ENCODE assay signal across 26 mouse cellular contexts in genomic region chr2:60405431-60405830, GRCm38 (mm10). TPM values are rescaled to one million over a fixed set of nuclear protein-coding genes. Genes with fewer than 3 reads are reported as not detected.
DNase-seq lines count a peak whose midpoint lies in the region; ATAC-seq and TF ChIP-seq lines count a peak whose summit lies in the region.
"Had no signal": no experiment of that assay in that cellular context is flagged by ENCODE, and none has a peak within 500 bp of the region (broad histone marks: within the 10 kb centered on the region; RNA-seq: fewer than 3 reads in every experiment).

No protein-coding gene starts in this region.

- TF ChIP-seq RAD21 in MEL (IDR thresholded peaks at IDR 0.05; ENCODE audit: low read depth, low read length): no peak

- no peaks in the 10 kb centered on the region for H3K9me3 ChIP-seq in MEL (replicated peaks; ENCODE audit: insufficient read depth, low read length)
- no peaks in the 10 kb centered on the region for H3K9me3 ChIP-seq in midbrain, embryonic 11.5 days (ENCODE audit: control insufficient read depth, low read length)
- H3K9me3 ChIP-seq in kidney, embryonic 15.5 days (replicated peaks): no peaks in the 10 kb centered on the region
- H3K9me3 ChIP-seq: embryonic facial prominence, embryonic 10.5 days; embryonic facial prominence, embryonic 13.5 days; forebrain, embryonic 12.5 days; forebrain, embryonic 15.5 days; hindbrain, embryonic 10.5 days; hindbrain, embryonic 13.5 days had no signal

- DNase-seq in lung, postnatal 25 days (ENCODE audit: low spot score): peak; percentile 10
- DNase-seq in lung, adult 18-20 months: no peak
- peak; percentile 64 for DNase-seq in MEL (ENCODE audit: low read depth, low spot score)
- DNase-seq in midbrain, embryonic 11.5 days (ENCODE audit: low spot score, missing footprints): no peak
- DNase-seq in thymus, postnatal 36 days: no peak
- DNase-seq: adrenal gland, postnatal 10 days; adrenal gland, postnatal 36 days; cerebellum, adult 11 months; cerebellum, adult 2 months; cerebellum, adult 9-11 months; cerebellum, postnatal 25 days; embryo, embryonic 11 days; gastrocnemius, postnatal 25 days had no signal

- no peak overlapping the region for H3K9ac ChIP-seq in MEL (ENCODE audit: control insufficient read depth, low read depth, low read length, poor library complexity, severe bottlenecking)
- H3K9ac ChIP-seq in midbrain, embryonic 11.5 days (ENCODE audit: low read length): no peak overlapping the region
- H3K9ac ChIP-seq in kidney, embryonic 15.5 days: no peak overlapping the region
- H3K9ac ChIP-seq: embryonic facial prominence, embryonic 13.5 days; forebrain, embryonic 12.5 days; forebrain, embryonic 15.5 days; hindbrain, embryonic 13.5 days had no signal

- no peak overlapping the region; the same call in 1 of the 2 replicates for H3K27ac ChIP-seq in MEL (ENCODE audit: control insufficient read depth, low read depth, low read length)
- H3K27ac ChIP-seq in midbrain, embryonic 11.5 days (ENCODE audit: low read depth, low read length): no peak overlapping the region
- H3K27ac ChIP-seq in kidney, embryonic 15.5 days: no peak overlapping the region
- H3K27ac ChIP-seq: embryonic facial prominence, embryonic 10.5 days; embryonic facial prominence, embryonic 13.5 days; forebrain, embryonic 12.5 days; forebrain, embryonic 15.5 days; hindbrain, embryonic 10.5 days; hindbrain, embryonic 13.5 days had no signal

- peaks cover 0 to 18% of the 10 kb centered on the region in 2 experiments; a peak in 2 of 4 replicates for H3K4me1 ChIP-seq in MEL (ENCODE audit: control insufficient read depth in 1 of 2, insufficient read depth in 2 of 2, low read length in 2 of 2)
- no peaks in the 10 kb centered on the region for H3K4me1 ChIP-seq in midbrain, embryonic 11.5 days (ENCODE audit: control insufficient read depth, insufficient read depth, low read length)
- peaks cover 14% of the 10 kb centered on the region for H3K4me1 ChIP-seq in kidney, embryonic 15.5 days
- H3K4me1 ChIP-seq: embryonic facial prominence, embryonic 13.5 days; forebrain, embryonic 12.5 days; forebrain, embryonic 15.5 days; hindbrain, embryonic 13.5 days had no signal

- no peaks in the 10 kb centered on the region for H3K27me3 ChIP-seq in MEL (ENCODE audit: control insufficient read depth in 1 of 2, insufficient read depth in 2 of 2, low read length in 2 of 2)
- no peaks in the 10 kb centered on the region for H3K27me3 ChIP-seq in midbrain, embryonic 11.5 days (ENCODE audit: control insufficient read depth, insufficient read depth, low read length)
- H3K27me3 ChIP-seq in kidney, embryonic 15.5 days: no peaks in the 10 kb centered on the region
- H3K27me3 ChIP-seq: embryonic facial prominence, embryonic 13.5 days; forebrain, embryonic 12.5 days; forebrain, embryonic 15.5 days; hindbrain, embryonic 13.5 days; Patski had no signal

- peak; percentile 54 for ATAC-seq in granulocyte monocyte progenitor cell, adult 5-6 weeks (replicated peaks; ENCODE audit: poor library complexity, severe bottlenecking)
- no peak for ATAC-seq in midbrain, embryonic 11.5 days (ENCODE audit: low FRiP score)
- no peak for ATAC-seq in kidney, embryonic 15.5 days (replicated peaks; ENCODE audit: low FRiP score)
- ATAC-seq: CD4-positive, CD25-positive, alpha-beta regulatory T cell, adult 4 months; forebrain, embryonic 15.5 days; hindbrain, embryonic 16.5 days; Patski had no signal

- H3K4me2 ChIP-seq in midbrain, embryonic 11.5 days: no peak overlapping the region
- no peak overlapping the region for H3K4me2 ChIP-seq in kidney, embryonic 15.5 days
- H3K4me2 ChIP-seq: embryonic facial prominence, embryonic 13.5 days; forebrain, embryonic 12.5 days; forebrain, embryonic 15.5 days; heart, embryonic 11.5 days; hindbrain, embryonic 13.5 days had no signal

- WGBS in midbrain, embryonic 11.5 days: 91% methylated on average over 5 of the region's 5 CpGs
- 91% methylated on average over 5 of the region's 5 CpGs for WGBS in kidney, embryonic 15.5 days

- no peak for TF ChIP-seq EP300 in MEL (IDR thresholded peaks at IDR 0.05; ENCODE audit: low read depth in 1 of 2, low read length in 2 of 2)

- no peak for TF ChIP-seq CTCF in MEL (IDR thresholded peaks at IDR 0.05 in 2 of 3, conservative IDR thresholded peaks at IDR 0.05 in 1 of 3; ENCODE audit: control insufficient read depth in 1 of 3, insufficient read depth in 1 of 3, low read depth in 2 of 3, low read length in 3 of 3, poor library complexity in 1 of 3, severe bottlenecking in 1 of 3)

- no peak for TF ChIP-seq POLR2A in MEL (IDR thresholded peaks at IDR 0.05; ENCODE audit: control insufficient read depth in 1 of 2, insufficient read depth in 1 of 2, low read depth in 1 of 2, low read length in 2 of 2, poor library complexity in 1 of 2)

- H3K36me3 ChIP-seq in MEL (ENCODE audit: control insufficient read depth in 1 of 2, insufficient read depth in 2 of 2, low read length in 2 of 2): peaks cover 0 to 8% of the 10 kb centered on the region in 2 experiments; a peak in 2 of 4 replicates
- H3K36me3 ChIP-seq in midbrain, embryonic 11.5 days (ENCODE audit: control insufficient read depth, insufficient read depth, low read length): no peaks in the 10 kb centered on the region
- H3K36me3 ChIP-seq in kidney, embryonic 15.5 days: no peaks in the 10 kb centered on the region
- H3K36me3 ChIP-seq: embryonic facial prominence, embryonic 10.5 days; embryonic facial prominence, embryonic 13.5 days; forebrain, embryonic 12.5 days; forebrain, embryonic 15.5 days; hindbrain, embryonic 10.5 days; hindbrain, embryonic 13.5 days had no signal

- H3K79me2 ChIP-seq in MEL (ENCODE audit: control insufficient read depth, insufficient read depth, low read length, poor library complexity): no peaks in the 10 kb centered on the region

- H3K4me3 ChIP-seq in MEL (ENCODE audit: control insufficient read depth in 1 of 2, insufficient read depth in 1 of 2, low read depth in 2 of 2, low read length in 2 of 2): no peak overlapping the region
- H3K4me3 ChIP-seq in midbrain, embryonic 11.5 days (ENCODE audit: low read depth, low read length): no peak overlapping the region
- no peak overlapping the region for H3K4me3 ChIP-seq in kidney, embryonic 15.5 days (replicated peaks)
- H3K4me3 ChIP-seq: embryonic facial prominence, embryonic 10.5 days; embryonic facial prominence, embryonic 13.5 days; erythroblast, embryonic 14.5 days; forebrain, embryonic 12.5 days; forebrain, embryonic 15.5 days; hindbrain, embryonic 10.5 days; hindbrain, embryonic 13.5 days had no signal

TF ChIP-seq in MEL, 35 proteins besides CTCF, POLR2A, EP300 and RAD21:
- TF ChIP-seq TAL1 (IDR thresholded peaks at IDR 0.05; ENCODE audit: low read length): no peak
- TF ChIP-seq USF1 (IDR thresholded peaks at IDR 0.05; ENCODE audit: low read depth, low read length): peak; percentile 79
- no peak for TF ChIP-seq MXI1 (IDR thresholded peaks at IDR 0.05; ENCODE audit: low read depth, low read length)
- no peak for TF ChIP-seq ELF1 (IDR thresholded peaks at IDR 0.05; ENCODE audit: low read depth, low read length)
- TF ChIP-seq HCFC1 (IDR thresholded peaks at IDR 0.05; ENCODE audit: low read depth, low read length): no peak
- no peak for TF ChIP-seq NRF1 (IDR thresholded peaks at IDR 0.05; ENCODE audit: insufficient read depth, low read depth, low read length, poor library complexity, severe bottlenecking)
- no peak for TF ChIP-seq ZNF384 (IDR thresholded peaks at IDR 0.05; ENCODE audit: low read depth, low read length)
TF ChIP-seq in MEL: peak in this region for 1.

RNA-seq across cellular contexts. Expression of gene Ly75, which starts 22.3 kb away (rescaled TPM):
- total RNA-seq in MEL (2012; rRNA removed): 1.1 and 1.4 TPM in 2 replicates
- 1 to 10 TPM in 1 of 2 experiments, not detected in 1; 2.2 TPM for polyA plus RNA-seq in MEL (2012; ENCODE audit: insufficient read depth in 1 of 2, insufficient read length in 2 of 2, low read depth in 1 of 2, low replicate concordance in 2 of 2, missing spikeins in 1 of 2)
- total RNA-seq in granulocyte monocyte progenitor cell, adult 5-6 weeks (2014; fragmentation: Nextera tagmentation): 1.1 and 1.8 TPM in 2 replicates
- 3.0 and 4.8 TPM in 2 replicates for total RNA-seq in granulocyte monocyte progenitor cell, adult 5-6 weeks (2017)
- 2.0 and 2.3 TPM in 2 replicates for polyA plus RNA-seq in midbrain, embryonic 11.5 days (2014; fragmentation: Nextera tagmentation; extraction: Ambion mirVana)
- polyA plus RNA-seq in kidney, embryonic 15.5 days (2015; fragmentation: Nextera tagmentation; extraction: Ambion mirVana): 2.8 and 3.5 TPM in 2 replicates
- polyA plus RNA-seq: erythroblast, embryonic 14.5 days had no signal

Comparison
In these comparisons a context has a peak if more than half of its experiments do, and no peak if none do; other contexts are left out.
1. DNase-seq: peak in lung, postnatal 25 days (single experiment) and MEL (single experiment); none in lung, adult 18-20 months (0 of 2), midbrain, embryonic 11.5 days (single experiment) and thymus, postnatal 36 days (0 of 2).